Mouse (Mus musculus): ENCODE measurements at regions not wholly inside any gene's neighbourhood (a gene's known extent, or its start where the extent isn't known, plus 50 kb on each side); places are given as distances from the start of the nearest gene placed in this dataset.
A peak's percentile ranks its signal among the peaks of the same experiment; 100 is the strongest.

DNA sequence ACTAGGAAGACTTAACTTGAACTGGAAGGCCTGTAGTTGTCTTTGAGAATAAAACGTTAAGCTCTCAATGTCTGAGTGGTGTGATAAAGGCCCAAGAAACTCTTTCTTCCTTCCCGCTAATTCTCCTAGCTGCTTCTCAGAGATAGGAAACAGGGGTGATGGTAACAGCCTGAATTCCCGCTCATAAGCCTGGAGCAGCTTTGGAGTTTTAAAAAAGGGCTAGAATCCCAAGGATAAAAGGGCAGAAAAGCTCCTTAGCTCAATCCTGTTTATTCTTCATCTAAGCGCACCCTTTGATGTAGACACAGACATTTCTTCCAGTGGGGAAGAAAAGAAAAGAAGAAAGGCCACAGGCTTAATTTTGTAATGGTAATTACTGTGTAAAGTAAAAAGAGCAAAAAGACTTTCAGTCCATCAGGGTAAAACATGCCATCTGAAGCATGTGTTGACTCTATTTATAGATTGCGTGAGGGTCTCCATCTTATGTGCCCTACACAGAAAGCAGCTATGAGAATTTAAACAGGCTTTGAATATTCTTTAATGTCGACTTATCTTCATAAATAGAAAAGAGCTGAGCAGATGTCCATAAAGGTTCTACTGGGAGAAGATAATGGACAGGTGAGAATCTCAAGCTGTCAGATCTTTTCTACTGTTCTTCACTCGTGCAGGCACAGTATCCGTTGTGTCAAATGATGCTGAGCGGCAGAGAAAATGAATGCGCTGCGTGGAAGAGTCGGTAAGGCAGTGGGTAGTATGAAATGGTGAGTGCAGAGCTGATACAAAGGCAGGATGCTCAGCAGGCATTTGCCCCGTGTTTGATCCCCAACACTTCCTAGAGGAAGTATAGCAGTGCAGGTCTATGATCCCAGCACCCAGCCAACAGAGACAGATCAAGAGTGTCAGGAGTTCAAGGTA lies 818.0 kb upstream of the Intu start:
- H3K9ac ChIP-seq: no peak overlapping the region
- no peaks in the 10 kb centered on the region for H3K27me3 ChIP-seq (ENCODE audit: insufficient read depth, low read length)
- H3K27ac ChIP-seq (ENCODE audit: low read depth, low read length): no peak overlapping the region
- no peaks in the 10 kb centered on the region for H3K4me1 ChIP-seq (ENCODE audit: insufficient read depth)
- WGBS: 50% methylated on average over 13 of the region's 13 CpGs
- no peaks in the 10 kb centered on the region for H3K36me3 ChIP-seq (ENCODE audit: insufficient read depth)
- DNase-seq (no peak), ATAC-seq (no peak)
- H3K4me2 ChIP-seq (ENCODE audit: low read depth): no peak overlapping the region
- H3K9me3 ChIP-seq (ENCODE audit: low read length): no peaks in the 10 kb centered on the region
- TF ChIP-seq CTCF (IDR thresholded peaks at IDR 0.05; ENCODE audit: low read depth): no peak
- no peak overlapping the region for H3K4me3 ChIP-seq (ENCODE audit: low read depth, low read length)

DNA sequence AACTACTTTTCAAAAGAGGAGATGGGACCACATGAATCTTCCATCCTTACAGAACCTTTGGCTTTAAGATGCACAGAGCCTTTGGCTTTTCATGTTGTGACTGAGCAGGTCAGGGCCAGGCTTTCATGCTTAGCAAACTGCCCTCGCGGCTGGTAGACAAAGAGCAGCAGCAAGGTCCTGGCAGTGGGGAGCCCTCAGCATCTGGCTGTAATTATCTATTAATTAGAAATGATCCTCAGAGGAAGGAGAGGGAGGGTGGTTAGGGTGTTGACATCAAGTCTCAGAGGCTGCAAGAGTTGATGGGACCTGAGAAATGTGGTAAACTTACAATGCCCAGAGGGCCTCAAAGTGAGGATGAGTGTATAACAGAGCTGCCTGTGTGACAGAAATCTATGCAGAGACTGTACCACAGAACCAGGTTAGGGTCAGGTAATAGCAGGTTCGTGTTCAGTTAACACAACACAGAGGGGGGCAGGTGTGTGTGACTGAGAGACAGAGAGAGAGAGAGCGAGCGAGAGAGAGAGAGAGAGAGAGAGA lies 817.0 kb upstream of the Intu start:
- TF ChIP-seq CTCF (IDR thresholded peaks at IDR 0.05; ENCODE audit: low read depth): no peak
- ATAC-seq: no peak
- Histone ChIP-seq H3K27ac (ENCODE audit: low read depth, low read length) (no peak overlapping the region), H3K4me1 (ENCODE audit: insufficient read depth) (no peaks in the 10 kb centered on the region), H3K36me3 (ENCODE audit: insufficient read depth) (no peaks in the 10 kb centered on the region), H3K4me2 (ENCODE audit: low read depth) (no peak overlapping the region), H3K9me3 (ENCODE audit: low read length) (no peaks in the 10 kb centered on the region), H3K4me3 (ENCODE audit: low read depth, low read length) (no peak overlapping the region), H3K9ac (no peak overlapping the region), H3K27me3 (ENCODE audit: insufficient read depth, low read length) (no peaks in the 10 kb centered on the region)
- no peak for DNase-seq
- 48% methylated on average over 5 of the region's 5 CpGs for WGBS

GRCm38 (mm10) chr3:39718946-39719545 lies 812.0 kb upstream of the Intu start:
- Histone ChIP-seq H3K9ac (no peak overlapping the region), H3K4me2 (ENCODE audit: low read depth) (no peak overlapping the region), H3K27ac (ENCODE audit: low read depth, low read length) (no peak overlapping the region), H3K4me3 (ENCODE audit: low read depth, low read length) (no peak overlapping the region), H3K27me3 (ENCODE audit: insufficient read depth, low read length) (no peaks in the 10 kb centered on the region), H3K9me3 (ENCODE audit: low read length) (no peaks in the 10 kb centered on the region), H3K4me1 (ENCODE audit: insufficient read depth) (no peaks in the 10 kb centered on the region), H3K36me3 (ENCODE audit: insufficient read depth) (no peaks in the 10 kb centered on the region)
- 69% methylated on average over 11 of the region's 11 CpGs for WGBS
- DNase-seq (peak; percentile 45), ATAC-seq (peak; percentile 50; the same call in 1 of the 2 replicates)
- TF ChIP-seq CTCF (IDR thresholded peaks at IDR 0.05; ENCODE audit: low read depth): no peak

DNA sequence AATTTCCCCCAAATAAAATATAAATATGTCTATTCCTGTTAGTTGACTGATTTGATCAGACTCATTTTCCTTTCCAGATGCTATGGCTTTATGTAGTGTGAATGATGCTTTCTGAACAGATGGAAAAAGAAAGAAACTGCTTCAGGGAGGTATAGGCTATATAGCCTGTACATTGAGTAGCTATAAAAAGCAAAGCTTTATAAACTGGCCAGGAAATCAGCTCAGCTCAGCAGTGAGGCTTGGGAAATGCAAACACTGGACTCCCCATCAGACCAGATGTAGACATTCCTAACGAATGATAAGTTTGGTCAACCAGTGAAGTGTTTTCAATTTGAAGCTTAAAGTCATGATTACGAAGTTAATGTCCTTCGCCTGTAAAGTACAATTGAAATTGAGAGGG lies 805.3 kb upstream of the Intu start:
- Histone ChIP-seq H3K27ac (ENCODE audit: low read depth, low read length) (no peak overlapping the region), H3K9me3 (ENCODE audit: low read length) (no peaks in the 10 kb centered on the region), H3K9ac (no peak overlapping the region), H3K27me3 (ENCODE audit: insufficient read depth, low read length) (no peaks in the 10 kb centered on the region), H3K4me2 (ENCODE audit: low read depth) (no peak overlapping the region), H3K4me1 (ENCODE audit: insufficient read depth) (no peaks in the 10 kb centered on the region), H3K36me3 (ENCODE audit: insufficient read depth) (no peaks in the 10 kb centered on the region), H3K4me3 (ENCODE audit: low read depth, low read length) (no peak overlapping the region)
- WGBS: 90% methylated on average over 3 of the region's 3 CpGs
- TF ChIP-seq CTCF (IDR thresholded peaks at IDR 0.05; ENCODE audit: low read depth): no peak
- no peak for ATAC-seq
- DNase-seq: no peak

DNA sequence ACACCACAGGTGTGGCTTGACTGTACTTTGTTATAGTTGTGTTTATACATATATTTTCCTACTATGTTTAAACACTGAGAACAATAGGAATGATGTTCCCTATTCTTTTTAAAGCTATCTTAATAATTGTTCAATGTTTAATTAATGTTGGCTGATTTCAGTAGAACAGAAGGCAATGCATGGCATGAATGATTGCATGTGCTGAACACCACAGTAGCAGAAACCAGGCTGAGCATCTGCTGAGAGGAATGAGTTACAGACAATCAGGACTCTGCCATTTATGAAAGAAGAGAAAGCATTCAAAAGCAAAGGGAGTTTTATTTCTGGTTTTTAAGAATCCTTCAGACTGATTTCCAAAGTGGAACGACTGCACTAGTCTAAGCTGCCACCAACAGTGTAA lies 794.4 kb upstream of the Intu start:
- Histone ChIP-seq H3K9ac (no peak overlapping the region), H3K4me1 (ENCODE audit: insufficient read depth) (no peaks in the 10 kb centered on the region), H3K4me2 (ENCODE audit: low read depth) (no peak overlapping the region), H3K27ac (ENCODE audit: low read depth, low read length) (no peak overlapping the region), H3K4me3 (ENCODE audit: low read depth, low read length) (no peak overlapping the region), H3K27me3 (ENCODE audit: insufficient read depth, low read length) (no peaks in the 10 kb centered on the region), H3K9me3 (ENCODE audit: low read length) (no peaks in the 10 kb centered on the region), H3K36me3 (ENCODE audit: insufficient read depth) (no peaks in the 10 kb centered on the region)
- no peak for ATAC-seq
- no peak for TF ChIP-seq CTCF (IDR thresholded peaks at IDR 0.05; ENCODE audit: low read depth)
- peak; percentile 20 for DNase-seq
- WGBS: 16% methylated on average over 1 of the region's 1 CpGs

GRCm38 (mm10) chr3:39745947-39746346 lies 785.1 kb upstream of the Intu start:
- TF ChIP-seq CTCF (IDR thresholded peaks at IDR 0.05; ENCODE audit: low read depth): no peak
- 65% methylated on average over 2 of the region's 2 CpGs for WGBS
- Histone ChIP-seq H3K36me3 (ENCODE audit: insufficient read depth) (no peaks in the 10 kb centered on the region), H3K4me1 (ENCODE audit: insufficient read depth) (no peaks in the 10 kb centered on the region), H3K27ac (ENCODE audit: low read depth, low read length) (no peak overlapping the region), H3K9me3 (ENCODE audit: low read length) (no peaks in the 10 kb centered on the region), H3K4me2 (ENCODE audit: low read depth) (no peak overlapping the region), H3K27me3 (ENCODE audit: insufficient read depth, low read length) (no peaks in the 10 kb centered on the region), H3K4me3 (ENCODE audit: low read depth, low read length) (no peak overlapping the region), H3K9ac (no peak overlapping the region)
- peak; percentile 61 for DNase-seq
- no peak for ATAC-seq

DNA sequence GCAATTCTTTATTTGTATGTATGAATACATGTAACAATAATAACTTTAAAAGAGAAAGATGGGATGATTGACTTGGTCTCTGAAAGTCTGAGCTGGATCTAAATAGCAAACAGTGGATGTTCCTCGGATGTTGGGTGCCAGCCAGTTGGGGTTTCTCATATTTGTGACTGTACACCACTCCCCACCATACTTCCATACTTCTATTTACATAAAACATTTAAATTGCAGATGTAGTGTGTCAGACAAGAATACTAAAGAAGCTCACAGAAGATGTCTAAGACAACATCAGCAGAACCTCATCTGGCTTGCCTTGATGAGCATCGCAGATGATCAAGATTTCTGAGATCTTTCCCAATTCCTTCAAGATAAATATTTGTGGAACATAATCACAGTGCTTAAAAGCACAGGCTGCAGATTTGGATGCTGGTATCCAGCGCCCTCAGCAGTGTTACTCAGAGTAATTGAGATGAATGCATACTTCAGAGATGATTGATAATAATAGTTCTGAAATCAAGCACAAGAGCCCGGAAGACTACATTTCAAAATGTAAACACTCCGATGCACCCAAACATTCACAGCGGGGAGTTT lies 762.0 kb upstream of the Intu start:
- Histone ChIP-seq H3K9ac (no peak overlapping the region), H3K36me3 (ENCODE audit: insufficient read depth) (no peaks in the 10 kb centered on the region), H3K27me3 (ENCODE audit: insufficient read depth, low read length) (no peaks in the 10 kb centered on the region), H3K4me1 (ENCODE audit: insufficient read depth) (no peaks in the 10 kb centered on the region), H3K27ac (ENCODE audit: low read depth, low read length) (no peak overlapping the region), H3K4me3 (ENCODE audit: low read depth, low read length) (no peak overlapping the region), H3K9me3 (ENCODE audit: low read length) (no peaks in the 10 kb centered on the region), H3K4me2 (ENCODE audit: low read depth) (no peak overlapping the region)
- DNase-seq (no peak), ATAC-seq (no peak; the same call in 1 of the 2 replicates)
- WGBS: 81% methylated on average over 6 of the region's 6 CpGs
- no peak for TF ChIP-seq CTCF (IDR thresholded peaks at IDR 0.05; ENCODE audit: low read depth)

Measured in forebrain, postnatal 0 days (tissue).